Mouse (Mus musculus) lung, adult 2 months (tissue): ENCODE results near the gene Babam2.

Experiments used
- CTCF ChIP-seq: fragments of 200-500 bp; IDR thresholded peaks from 2 replicates; pipeline ENCODE4 v1.5.1; 2011; ENCODE audit warnings: mild to moderate bottlenecking, low read length, control low read depth; ENCODE audit not compliant: insufficient read depth
- POLR2A ChIP-seq: fragments of 200-500 bp; IDR thresholded peaks from 2 replicates; pipeline ENCODE4 v1.6.1; 2011; ENCODE audit warnings: low read depth, mild to moderate bottlenecking, control low read depth, low read length, borderline replicate concordance; ENCODE audit errors: extremely low read depth

GRCm38 (mm10) chr5:32017686-32018085, 320.2 kb downstream of the Babam2 start:
- TF ChIP-seq CTCF (no peak), POLR2A (no peak)
